Mouse (Mus musculus): ENCODE data around the gene Tiam2. TPM values are rescaled to one million over a fixed set of nuclear protein-coding genes. Genes with fewer than 3 reads are reported as not detected.

Gene Tiam2
- polyA plus RNA-seq, 1 experiment from 2014 or later = 3.2 TPM

GRCm38 (mm10) chr17:3393981-3394380 lies 67.6 kb downstream of the Tiam2 start:
- H3K27ac ChIP-seq (ENCODE audit: low read depth, low read length) = no peak overlapping the region
- no peaks in the 10 kb centered on the region for H3K27me3 ChIP-seq (ENCODE audit: control insufficient read depth, insufficient read depth, low read length)
- H3K4me3 ChIP-seq (ENCODE audit: low read depth, low read length) = no peak overlapping the region
- WGBS (ENCODE audit: insufficient replicate concordance) = 80% methylated on average over 2 of the region's 2 CpGs
- H3K36me3 ChIP-seq (ENCODE audit: control insufficient read depth, insufficient read depth, low read length) = no peaks in the 10 kb centered on the region
- H3K9ac ChIP-seq (ENCODE audit: low read depth, low read length) = no peak overlapping the region
- no peak for ATAC-seq (replicated peaks; ENCODE audit: insufficient number of reproducible peaks, low FRiP score, low TSS enrichment)
- no peak overlapping the region for H3K4me2 ChIP-seq
- no peaks in the 10 kb centered on the region for H3K4me1 ChIP-seq (ENCODE audit: control insufficient read depth, insufficient read depth, low read length)
- H3K9me3 ChIP-seq (replicated peaks; ENCODE audit: control insufficient read depth, low read length) = no peaks in the 10 kb centered on the region

DNA sequence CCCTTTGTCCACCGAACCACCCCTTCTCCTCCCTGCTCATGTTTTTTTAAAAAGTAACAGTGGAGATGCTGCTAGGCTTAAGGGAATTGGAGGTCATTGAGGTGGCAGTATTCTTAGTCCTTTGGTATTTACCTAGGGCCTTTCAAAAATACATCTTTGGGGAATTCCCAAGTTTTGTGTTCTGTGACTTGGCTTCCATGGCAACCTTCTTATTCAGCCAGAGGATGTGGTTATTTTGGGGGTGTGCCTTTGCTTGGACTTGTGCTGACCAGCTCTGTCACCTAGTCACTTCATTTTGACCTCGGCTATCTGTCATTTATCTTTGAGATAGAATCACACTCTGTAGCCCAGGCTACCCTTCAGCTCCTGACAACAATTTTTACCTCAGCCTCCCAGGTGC lies 68.6 kb downstream of the Tiam2 start:
- Histone ChIP-seq H3K4me2 (no peak overlapping the region), H3K27me3 (ENCODE audit: control insufficient read depth, insufficient read depth, low read length) (no peaks in the 10 kb centered on the region), H3K9me3 (replicated peaks; ENCODE audit: control insufficient read depth, low read length) (no peaks in the 10 kb centered on the region), H3K36me3 (ENCODE audit: control insufficient read depth, insufficient read depth, low read length) (no peaks in the 10 kb centered on the region), H3K4me1 (ENCODE audit: control insufficient read depth, insufficient read depth, low read length) (no peaks in the 10 kb centered on the region), H3K4me3 (ENCODE audit: low read depth, low read length) (no peak overlapping the region), H3K27ac (ENCODE audit: low read depth, low read length) (no peak overlapping the region), H3K9ac (ENCODE audit: low read depth, low read length) (no peak overlapping the region)
- no peak for ATAC-seq (replicated peaks; ENCODE audit: insufficient number of reproducible peaks, low FRiP score, low TSS enrichment)
- 78% methylated on average over 2 of the region's 2 CpGs for WGBS (ENCODE audit: insufficient replicate concordance)

GRCm38 (mm10) chr17:3396881-3397281 lies 70.5 kb downstream of the Tiam2 start:
- Histone ChIP-seq H3K36me3 (ENCODE audit: control insufficient read depth, insufficient read depth, low read length) (no peaks in the 10 kb centered on the region), H3K4me1 (ENCODE audit: control insufficient read depth, insufficient read depth, low read length) (no peaks in the 10 kb centered on the region), H3K4me2 (no peak overlapping the region), H3K4me3 (ENCODE audit: low read depth, low read length) (no peak overlapping the region), H3K9me3 (replicated peaks; ENCODE audit: control insufficient read depth, low read length) (no peaks in the 10 kb centered on the region), H3K27me3 (ENCODE audit: control insufficient read depth, insufficient read depth, low read length) (no peaks in the 10 kb centered on the region), H3K27ac (ENCODE audit: low read depth, low read length) (no peak overlapping the region), H3K9ac (ENCODE audit: low read depth, low read length) (no peak overlapping the region; the same call in 1 of the 2 replicates)
- no peak for ATAC-seq (replicated peaks; ENCODE audit: insufficient number of reproducible peaks, low FRiP score, low TSS enrichment)
- 69% methylated on average over 12 of the region's 12 CpGs for WGBS (ENCODE audit: insufficient replicate concordance)

- H3K36me3 ChIP-seq (ENCODE audit: control insufficient read depth, insufficient read depth, low read length) = no peaks in the 10 kb centered on the region
- H3K9me3 ChIP-seq (replicated peaks; ENCODE audit: control insufficient read depth, low read length) = no peaks in the 10 kb centered on the region
- no peak for ATAC-seq (replicated peaks; ENCODE audit: insufficient number of reproducible peaks, low FRiP score, low TSS enrichment)
- no peak overlapping the region for H3K9ac ChIP-seq (ENCODE audit: low read depth, low read length)
- no peak overlapping the region for H3K4me3 ChIP-seq (ENCODE audit: low read depth, low read length)
- WGBS (ENCODE audit: insufficient replicate concordance) = 20% methylated on average over 5 of the region's 5 CpGs
- H3K4me1 ChIP-seq (ENCODE audit: control insufficient read depth, insufficient read depth, low read length) = no peaks in the 10 kb centered on the region
- peak overlapping the region; percentile 21 for H3K4me2 ChIP-seq
- no peaks in the 10 kb centered on the region for H3K27me3 ChIP-seq (ENCODE audit: control insufficient read depth, insufficient read depth, low read length)
- H3K27ac ChIP-seq (ENCODE audit: low read depth, low read length) = no peak overlapping the region
Measured at GRCm38 (mm10) chr17:3397836-3398235, 71.5 kb downstream of the Tiam2 start.

- Histone ChIP-seq H3K27me3 (ENCODE audit: control insufficient read depth, insufficient read depth, low read length) (no peaks in the 10 kb centered on the region), H3K27ac (ENCODE audit: low read depth, low read length) (no peak overlapping the region), H3K4me1 (ENCODE audit: control insufficient read depth, insufficient read depth, low read length) (peaks cover 16% of the 10 kb centered on the region), H3K9me3 (replicated peaks; ENCODE audit: control insufficient read depth, low read length) (no peaks in the 10 kb centered on the region), H3K9ac (ENCODE audit: low read depth, low read length) (no peak overlapping the region), H3K4me3 (ENCODE audit: low read depth, low read length) (no peak overlapping the region), H3K36me3 (ENCODE audit: control insufficient read depth, insufficient read depth, low read length) (no peaks in the 10 kb centered on the region), H3K4me2 (no peak overlapping the region)
- 72% methylated on average over 9 of the region's 9 CpGs for WGBS (ENCODE audit: insufficient replicate concordance)
- ATAC-seq (replicated peaks; ENCODE audit: insufficient number of reproducible peaks, low FRiP score, low TSS enrichment) = no peak
Measured at GRCm38 (mm10) chr17:3405350-3406073, 79.1 kb downstream of the Tiam2 start.

GRCm38 (mm10) chr17:3407051-3407450 lies 80.7 kb downstream of the Tiam2 start:
- H3K9ac ChIP-seq (ENCODE audit: low read depth, low read length) = no peak overlapping the region
- H3K27ac ChIP-seq (ENCODE audit: low read depth, low read length) = no peak overlapping the region
- H3K4me1 ChIP-seq (ENCODE audit: control insufficient read depth, insufficient read depth, low read length) = peaks cover 16% of the 10 kb centered on the region
- ATAC-seq (replicated peaks; ENCODE audit: insufficient number of reproducible peaks, low FRiP score, low TSS enrichment) = no peak
- WGBS (ENCODE audit: insufficient replicate concordance) = 7% methylated on average over 1 of the region's 1 CpGs
- no peaks in the 10 kb centered on the region for H3K36me3 ChIP-seq (ENCODE audit: control insufficient read depth, insufficient read depth, low read length)
- no peaks in the 10 kb centered on the region for H3K9me3 ChIP-seq (replicated peaks; ENCODE audit: control insufficient read depth, low read length)
- H3K27me3 ChIP-seq (ENCODE audit: control insufficient read depth, insufficient read depth, low read length) = no peaks in the 10 kb centered on the region
- H3K4me2 ChIP-seq = no peak overlapping the region
- H3K4me3 ChIP-seq (ENCODE audit: low read depth, low read length) = no peak overlapping the region

DNA sequence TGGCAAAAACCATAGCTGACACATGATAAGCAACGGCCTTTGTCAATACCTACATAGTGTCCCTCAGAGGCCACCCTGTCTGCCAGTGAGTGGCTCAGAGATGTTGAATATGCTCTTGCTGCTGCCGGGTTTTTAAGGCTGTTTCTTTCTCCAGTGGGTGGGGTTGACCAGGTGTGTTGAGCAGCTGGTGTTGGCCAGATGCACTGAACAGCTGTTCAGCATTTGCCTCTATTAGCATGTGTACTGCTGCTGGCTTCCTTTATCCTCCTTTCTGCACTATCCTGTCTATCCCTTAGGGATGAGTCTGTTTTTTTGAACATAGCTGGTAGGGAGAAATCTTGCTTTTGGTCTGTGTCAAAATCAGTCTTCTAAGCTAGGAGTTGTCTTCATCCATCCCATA lies 83.9 kb downstream of the Tiam2 start:
- H3K36me3 ChIP-seq (ENCODE audit: control insufficient read depth, insufficient read depth, low read length) = no peaks in the 10 kb centered on the region
- no peak overlapping the region for H3K9ac ChIP-seq (ENCODE audit: low read depth, low read length)
- no peak for ATAC-seq (replicated peaks; ENCODE audit: insufficient number of reproducible peaks, low FRiP score, low TSS enrichment)
- peaks cover 16% of the 10 kb centered on the region for H3K4me1 ChIP-seq (ENCODE audit: control insufficient read depth, insufficient read depth, low read length)
- WGBS (ENCODE audit: insufficient replicate concordance) = 62% methylated on average over 2 of the region's 2 CpGs
- H3K27ac ChIP-seq (ENCODE audit: low read depth, low read length) = no peak overlapping the region
- no peak overlapping the region for H3K4me2 ChIP-seq
- no peak overlapping the region for H3K4me3 ChIP-seq (ENCODE audit: low read depth, low read length)
- H3K9me3 ChIP-seq (replicated peaks; ENCODE audit: control insufficient read depth, low read length) = no peaks in the 10 kb centered on the region
- peaks cover 10% of the 10 kb centered on the region; the same call in 1 of the 2 replicates for H3K27me3 ChIP-seq (ENCODE audit: control insufficient read depth, insufficient read depth, low read length)

- H3K9ac ChIP-seq (ENCODE audit: low read depth, low read length) = no peak overlapping the region
- H3K27me3 ChIP-seq (ENCODE audit: control insufficient read depth, insufficient read depth, low read length) = peaks cover 10% of the 10 kb centered on the region; the same call in 1 of the 2 replicates
- WGBS (ENCODE audit: insufficient replicate concordance) = 80% methylated on average over 4 of the region's 4 CpGs
- H3K4me1 ChIP-seq (ENCODE audit: control insufficient read depth, insufficient read depth, low read length) = peaks cover 7% of the 10 kb centered on the region
- H3K4me3 ChIP-seq (ENCODE audit: low read depth, low read length) = no peak overlapping the region
- no peaks in the 10 kb centered on the region for H3K36me3 ChIP-seq (ENCODE audit: control insufficient read depth, insufficient read depth, low read length)
- no peak for ATAC-seq (replicated peaks; ENCODE audit: insufficient number of reproducible peaks, low FRiP score, low TSS enrichment)
- H3K4me2 ChIP-seq = no peak overlapping the region
- no peak overlapping the region for H3K27ac ChIP-seq (ENCODE audit: low read depth, low read length)
- H3K9me3 ChIP-seq (replicated peaks; ENCODE audit: control insufficient read depth, low read length) = no peaks in the 10 kb centered on the region
Measured at GRCm38 (mm10) chr17:3412771-3413170, 86.4 kb downstream of the Tiam2 start.

DNA sequence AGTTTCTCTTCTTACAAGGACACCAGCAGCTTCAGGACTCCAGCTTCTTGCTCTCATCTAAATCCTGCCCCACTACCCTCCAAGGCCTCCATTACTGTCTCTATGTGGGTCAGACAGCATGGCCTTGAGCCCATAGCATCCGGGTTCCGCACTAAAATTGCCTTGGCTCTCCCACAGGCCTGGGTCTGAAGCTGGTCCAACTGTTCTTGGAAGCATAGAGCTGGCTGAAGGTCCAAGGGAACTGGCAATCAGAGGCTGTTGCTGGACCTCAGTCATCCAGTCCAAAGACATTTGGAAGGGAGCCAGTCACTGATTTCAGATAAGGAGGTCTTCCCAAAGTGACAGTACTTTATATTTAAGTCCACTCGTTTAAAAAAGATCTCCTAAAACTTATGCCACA lies 89.2 kb downstream of the Tiam2 start:
- no peak for ATAC-seq (replicated peaks; ENCODE audit: insufficient number of reproducible peaks, low FRiP score, low TSS enrichment)
- Histone ChIP-seq H3K4me1 (ENCODE audit: control insufficient read depth, insufficient read depth, low read length) (peaks cover 5% of the 10 kb centered on the region; the same call in 1 of the 2 replicates), H3K27ac (ENCODE audit: low read depth, low read length) (no peak overlapping the region), H3K36me3 (ENCODE audit: control insufficient read depth, insufficient read depth, low read length) (no peaks in the 10 kb centered on the region), H3K9me3 (replicated peaks; ENCODE audit: control insufficient read depth, low read length) (no peaks in the 10 kb centered on the region), H3K9ac (ENCODE audit: low read depth, low read length) (no peak overlapping the region), H3K4me3 (ENCODE audit: low read depth, low read length) (no peak overlapping the region), H3K27me3 (ENCODE audit: control insufficient read depth, insufficient read depth, low read length) (peaks cover 10% of the 10 kb centered on the region; the same call in 1 of the 2 replicates), H3K4me2 (no peak overlapping the region)
- WGBS (ENCODE audit: insufficient replicate concordance) = 82% methylated on average over 3 of the region's 3 CpGs
